Mouse (Mus musculus): Measurements from ENCODE around the gene Sorcs2. TPM values are rescaled to one million over a fixed set of nuclear protein-coding genes. Genes with fewer than 3 reads are reported as not detected.

The Sorcs2 gene
- polyA plus RNA-seq, 1 experiment from 2014 or later = 9.9 TPM

DNA sequence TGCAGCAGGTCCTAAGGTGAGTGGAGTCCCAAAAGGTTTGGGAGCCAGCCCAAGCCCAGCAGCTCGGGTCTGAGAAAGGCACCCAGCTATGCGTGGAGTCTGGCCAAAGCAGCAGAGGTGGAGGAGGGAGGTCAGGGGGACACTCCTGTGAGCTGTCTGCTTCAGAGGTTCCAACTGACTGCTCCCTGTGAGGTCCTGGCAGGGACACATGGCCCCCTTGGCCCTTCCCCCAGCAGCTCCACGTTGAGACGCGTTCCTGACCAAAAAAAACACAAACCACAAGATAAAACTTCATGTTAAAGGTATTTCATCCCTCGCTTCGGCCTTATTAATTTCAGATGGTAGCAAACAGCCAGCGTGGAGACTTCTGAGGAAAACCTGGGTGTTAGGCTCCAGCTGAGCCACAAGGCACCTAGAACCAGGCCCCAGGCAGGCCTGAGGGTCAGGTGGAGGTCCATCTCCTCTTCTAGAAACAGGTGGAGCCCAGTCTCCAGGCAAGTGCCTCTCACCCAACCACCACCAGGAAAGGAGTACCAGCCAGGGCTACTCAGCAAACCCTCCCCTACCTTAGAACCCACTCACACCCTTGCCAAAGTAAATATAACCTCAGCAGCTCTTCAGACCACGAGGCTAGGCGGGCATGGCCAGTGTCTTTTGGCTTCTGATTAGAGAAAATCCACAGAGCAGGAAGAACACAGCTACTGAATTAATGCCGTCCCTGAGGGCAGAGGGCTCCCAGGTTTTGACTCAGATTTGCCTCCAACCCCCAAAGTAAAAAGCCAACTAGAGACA, 104.6 kb downstream of the Sorcs2 start:
- H3K36me3 ChIP-seq (ENCODE audit: control insufficient read depth, insufficient read depth, low read length) = no peaks in the 10 kb centered on the region
- no peak for ATAC-seq (ENCODE audit: insufficient number of reproducible peaks, insufficient read depth, low FRiP score, low read depth)
- peaks cover 30 to 36% of the 10 kb centered on the region in 2 experiments for H3K4me1 ChIP-seq (ENCODE audit: control insufficient read depth in 2 of 2, insufficient read depth in 2 of 2, low read length in 2 of 2)
- no peaks in the 10 kb centered on the region for H3K27me3 ChIP-seq (ENCODE audit: control insufficient read depth, insufficient read depth, low read length)
- H3K4me2 ChIP-seq (ENCODE audit: low read length) = no peak overlapping the region
- H3K9ac ChIP-seq (ENCODE audit: low read length) = no peak overlapping the region
- H3K27ac ChIP-seq (replicated peaks in 1 of 2; ENCODE audit: control insufficient read depth in 1 of 2, insufficient read depth in 1 of 2, low read depth in 2 of 2, low read length in 2 of 2) = no peak overlapping the region
- H3K9me3 ChIP-seq (ENCODE audit: control insufficient read depth, low read length) = no peaks in the 10 kb centered on the region
- WGBS = 51% methylated on average over 11 of the region's 11 CpGs
- no peak overlapping the region for H3K4me3 ChIP-seq (ENCODE audit: control insufficient read depth in 1 of 2, insufficient read depth in 1 of 2, low read depth in 1 of 2, low read length in 2 of 2)

- Histone ChIP-seq H3K9me3 (ENCODE audit: control insufficient read depth, low read length) (no peaks in the 10 kb centered on the region), H3K4me2 (ENCODE audit: low read length) (no peak overlapping the region), H3K36me3 (ENCODE audit: control insufficient read depth, insufficient read depth, low read length) (no peaks in the 10 kb centered on the region), H3K9ac (ENCODE audit: low read length) (no peak overlapping the region), H3K27me3 (ENCODE audit: control insufficient read depth, insufficient read depth, low read length) (no peaks in the 10 kb centered on the region), H3K27ac (replicated peaks in 1 of 2; ENCODE audit: control insufficient read depth in 1 of 2, insufficient read depth in 1 of 2, low read depth in 2 of 2, low read length in 2 of 2) (no peak overlapping the region), H3K4me1 (ENCODE audit: control insufficient read depth in 2 of 2, insufficient read depth in 2 of 2, low read length in 2 of 2) (peaks cover 20 to 26% of the 10 kb centered on the region in 2 experiments), H3K4me3 (ENCODE audit: control insufficient read depth in 1 of 2, insufficient read depth in 1 of 2, low read depth in 1 of 2, low read length in 2 of 2) (no peak overlapping the region)
- WGBS = 58% methylated on average over 9 of the region's 9 CpGs
- no peak for ATAC-seq (ENCODE audit: insufficient number of reproducible peaks, insufficient read depth, low FRiP score, low read depth)
Observed at GRCm38 (mm10) chr5:36292321-36292720, 105.6 kb downstream of the Sorcs2 start.

DNA sequence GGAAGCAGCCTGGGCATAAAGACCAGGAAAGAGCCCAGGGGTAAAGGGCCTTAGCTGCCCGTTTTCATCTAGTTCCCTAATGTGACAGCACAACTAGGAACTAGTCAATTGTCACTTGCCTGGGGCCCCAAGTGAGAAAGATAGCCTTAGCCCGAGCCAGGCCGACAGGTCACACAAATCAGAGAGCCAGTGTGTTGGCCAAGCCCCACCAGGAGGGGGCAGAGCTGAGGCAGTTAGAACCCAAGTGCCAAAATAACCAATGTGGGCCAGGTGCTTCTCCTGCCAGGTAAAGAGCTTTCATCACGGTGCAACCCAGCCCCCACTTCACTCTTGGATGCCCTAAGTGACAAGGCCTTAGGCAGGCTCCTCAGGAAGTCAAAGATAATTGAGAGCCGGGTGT, 106.7 kb downstream of the Sorcs2 start:
- H3K4me3 ChIP-seq (ENCODE audit: control insufficient read depth in 1 of 2, insufficient read depth in 1 of 2, low read depth in 1 of 2, low read length in 2 of 2) = no peak overlapping the region
- H3K4me2 ChIP-seq (ENCODE audit: low read length) = no peak overlapping the region
- H3K36me3 ChIP-seq (ENCODE audit: control insufficient read depth, insufficient read depth, low read length) = no peaks in the 10 kb centered on the region
- no peak overlapping the region for H3K27ac ChIP-seq (replicated peaks in 1 of 2; ENCODE audit: control insufficient read depth in 1 of 2, insufficient read depth in 1 of 2, low read depth in 2 of 2, low read length in 2 of 2)
- WGBS = 53% methylated on average over 5 of the region's 5 CpGs
- no peak overlapping the region for H3K9ac ChIP-seq (ENCODE audit: low read length)
- H3K9me3 ChIP-seq (ENCODE audit: control insufficient read depth, low read length) = no peaks in the 10 kb centered on the region
- H3K27me3 ChIP-seq (ENCODE audit: control insufficient read depth, insufficient read depth, low read length) = no peaks in the 10 kb centered on the region
- ATAC-seq (ENCODE audit: insufficient number of reproducible peaks, insufficient read depth, low FRiP score, low read depth) = no peak
- peaks cover 16 to 19% of the 10 kb centered on the region in 2 experiments for H3K4me1 ChIP-seq (ENCODE audit: control insufficient read depth in 2 of 2, insufficient read depth in 2 of 2, low read length in 2 of 2)

DNA sequence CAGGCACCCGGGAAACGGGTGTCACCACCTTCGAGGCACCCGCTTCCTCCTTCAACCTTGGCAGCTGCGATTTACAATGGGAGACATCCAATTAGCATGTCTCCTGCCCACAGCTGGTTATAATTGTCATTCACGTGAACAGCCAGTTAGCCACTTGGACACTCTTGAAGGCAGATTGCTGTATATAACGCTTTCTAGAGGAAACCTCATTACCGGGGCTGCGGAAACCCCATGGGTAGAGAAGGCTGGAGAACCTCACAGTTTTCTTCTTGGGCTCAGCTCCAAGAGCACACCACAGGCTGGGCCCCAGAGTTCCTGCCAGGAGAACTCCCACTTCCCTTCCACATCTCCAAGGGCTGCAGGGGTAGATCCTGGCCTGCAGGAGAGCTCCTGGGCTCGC, 112.5 kb downstream of the Sorcs2 start:
- peak; percentile 47; the same call in 1 of the 2 replicates for ATAC-seq (ENCODE audit: insufficient number of reproducible peaks, insufficient read depth, low FRiP score, low read depth)

GRCm38 (mm10) chr5:36279896-36280295, 118.0 kb downstream of the Sorcs2 start:
- 81% methylated on average over 12 of the region's 12 CpGs for whole genome bisulfite sequencing
- Histone ChIP-seq H3K4me3 (ENCODE audit: control insufficient read depth in 1 of 2, insufficient read depth in 1 of 2, low read depth in 1 of 2, low read length in 2 of 2) (no peak overlapping the region), H3K27ac (replicated peaks in 1 of 2; ENCODE audit: control insufficient read depth in 1 of 2, insufficient read depth in 1 of 2, low read depth in 2 of 2, low read length in 2 of 2) (no peak overlapping the region), H3K36me3 (ENCODE audit: control insufficient read depth, insufficient read depth, low read length) (no peaks in the 10 kb centered on the region), H3K27me3 (ENCODE audit: control insufficient read depth, insufficient read depth, low read length) (no peaks in the 10 kb centered on the region), H3K9me3 (ENCODE audit: control insufficient read depth, low read length) (no peaks in the 10 kb centered on the region), H3K9ac (ENCODE audit: low read length) (no peak overlapping the region), H3K4me1 (ENCODE audit: control insufficient read depth in 2 of 2, insufficient read depth in 2 of 2, low read length in 2 of 2) (peaks cover 11 to 13% of the 10 kb centered on the region in 2 experiments), H3K4me2 (ENCODE audit: low read length) (no peak overlapping the region)
- no peak for ATAC-seq (ENCODE audit: insufficient number of reproducible peaks, insufficient read depth, low FRiP score, low read depth)

More for the DNA sequence above, 112.5 kb downstream of the Sorcs2 start:
- no peaks in the 10 kb centered on the region for H3K36me3 ChIP-seq (ENCODE audit: control insufficient read depth, insufficient read depth, low read length)
- no peak overlapping the region for H3K4me2 ChIP-seq (ENCODE audit: low read length)
- H3K4me1 ChIP-seq (ENCODE audit: control insufficient read depth in 2 of 2, insufficient read depth in 2 of 2, low read length in 2 of 2) = peaks cover 20 to 23% of the 10 kb centered on the region in 2 experiments
- 0 out of 2 replicates have a peak overlapping the region, but pooled peaks have one; percentile 3 for H3K9ac ChIP-seq (ENCODE audit: low read length)
- H3K9me3 ChIP-seq (ENCODE audit: control insufficient read depth, low read length) = no peaks in the 10 kb centered on the region
- no peak overlapping the region for H3K4me3 ChIP-seq (ENCODE audit: control insufficient read depth in 1 of 2, insufficient read depth in 1 of 2, low read depth in 1 of 2, low read length in 2 of 2)
- 45% methylated on average over 10 of the region's 10 CpGs for WGBS
- 0 out of 4 replicates have a peak overlapping the region, but pooled peaks of 1 of the 2 experiments have one; percentile 47 for H3K27ac ChIP-seq (replicated peaks in 1 of 2; ENCODE audit: control insufficient read depth in 1 of 2, insufficient read depth in 1 of 2, low read depth in 2 of 2, low read length in 2 of 2)
- H3K27me3 ChIP-seq (ENCODE audit: control insufficient read depth, insufficient read depth, low read length) = no peaks in the 10 kb centered on the region

DNA sequence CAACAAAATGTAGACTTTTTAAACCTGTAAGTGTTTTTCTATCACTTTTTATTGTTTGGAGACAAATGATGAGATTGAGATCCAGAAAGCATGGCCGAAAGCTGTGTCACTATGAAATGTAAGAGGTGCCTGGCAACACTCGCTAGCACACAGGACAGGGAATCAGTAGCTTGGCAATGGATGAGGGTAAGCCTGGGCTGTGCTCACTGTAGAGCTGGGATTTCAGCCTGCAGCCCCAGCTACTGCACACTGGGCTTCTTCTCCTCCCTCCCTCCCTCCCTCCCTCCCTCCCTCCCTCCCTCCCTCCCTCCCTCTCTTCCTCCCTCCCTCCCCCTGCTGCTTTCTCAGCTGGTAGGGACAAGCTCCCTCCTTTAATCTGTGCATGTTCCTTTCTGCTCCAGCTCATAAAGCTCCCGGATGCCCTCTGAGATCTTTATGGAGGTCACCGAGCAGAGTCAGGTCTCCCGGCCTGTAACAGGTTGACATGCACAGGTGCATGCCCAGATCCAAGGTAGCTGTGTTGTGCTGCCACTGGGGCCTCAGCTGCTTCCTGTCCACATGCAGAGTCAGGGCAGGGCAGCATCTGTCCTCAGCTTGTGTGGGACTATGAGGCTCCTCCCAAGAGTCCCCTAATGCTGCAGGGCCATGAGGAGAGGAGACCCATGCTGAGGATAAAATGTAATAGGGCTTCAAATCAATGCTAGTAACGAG, 123.1 kb downstream of the Sorcs2 start:
- Histone ChIP-seq H3K4me1 (ENCODE audit: control insufficient read depth in 2 of 2, insufficient read depth in 2 of 2, low read length in 2 of 2) (no peaks in the 10 kb centered on the region), H3K36me3 (ENCODE audit: control insufficient read depth, insufficient read depth, low read length) (no peaks in the 10 kb centered on the region), H3K9me3 (ENCODE audit: control insufficient read depth, low read length) (no peaks in the 10 kb centered on the region), H3K9ac (ENCODE audit: low read length) (no peak overlapping the region), H3K4me3 (ENCODE audit: control insufficient read depth in 1 of 2, insufficient read depth in 1 of 2, low read depth in 1 of 2, low read length in 2 of 2) (no peak overlapping the region), H3K27me3 (ENCODE audit: control insufficient read depth, insufficient read depth, low read length) (no peaks in the 10 kb centered on the region), H3K4me2 (ENCODE audit: low read length) (no peak overlapping the region), H3K27ac (replicated peaks in 1 of 2; ENCODE audit: control insufficient read depth in 1 of 2, insufficient read depth in 1 of 2, low read depth in 2 of 2, low read length in 2 of 2) (no peak overlapping the region)
- WGBS = 77% methylated on average over 6 of the region's 6 CpGs
- no peak for ATAC-seq (ENCODE audit: insufficient number of reproducible peaks, insufficient read depth, low FRiP score, low read depth)

- 79% methylated on average over 3 of the region's 3 CpGs for WGBS
- ATAC-seq (ENCODE audit: insufficient number of reproducible peaks, insufficient read depth, low FRiP score, low read depth) = no peak
- peaks cover 9 to 15% of the 10 kb centered on the region in 2 experiments for H3K4me1 ChIP-seq (ENCODE audit: control insufficient read depth in 2 of 2, insufficient read depth in 2 of 2, low read length in 2 of 2)
- H3K4me3 ChIP-seq (ENCODE audit: control insufficient read depth in 1 of 2, insufficient read depth in 1 of 2, low read depth in 1 of 2, low read length in 2 of 2) = no peak overlapping the region
- no peak overlapping the region for H3K9ac ChIP-seq (ENCODE audit: low read length)
- no peaks in the 10 kb centered on the region for H3K36me3 ChIP-seq (ENCODE audit: control insufficient read depth, insufficient read depth, low read length)
- no peaks in the 10 kb centered on the region for H3K9me3 ChIP-seq (ENCODE audit: control insufficient read depth, low read length)
- H3K27me3 ChIP-seq (ENCODE audit: control insufficient read depth, insufficient read depth, low read length) = no peaks in the 10 kb centered on the region
- H3K27ac ChIP-seq (replicated peaks in 1 of 2; ENCODE audit: control insufficient read depth in 1 of 2, insufficient read depth in 1 of 2, low read depth in 2 of 2, low read length in 2 of 2) = no peak overlapping the region
- no peak overlapping the region for H3K4me2 ChIP-seq (ENCODE audit: low read length)
Observed at GRCm38 (mm10) chr5:36267194-36267769, 130.7 kb downstream of the Sorcs2 start.

All from heart, embryonic 14.5 days (tissue).